Mouse (Mus musculus) heart, adult 18-20 months (tissue): ENCODE measurements around the gene Fmn2. TPM values are rescaled to one million over a fixed set of nuclear protein-coding genes. Genes with fewer than 3 reads are reported as not detected.

ENCODE experiments used
- DNase-seq, 2 experiments: peaks; one replicate each; pipeline ENCODE4 v3.0.0; 2021 to 2022; ENCODE audit warnings: mixed read lengths in 1 of 2
- total RNA-seq, 2 experiments: library from RNA; stranded (reverse); gene quantifications; 2 replicates each; pipeline ENCODE4 v1.2.3; 2021

Gene Fmn2
- total RNA-seq, 2 experiments from 2014 or later: 0.27 to 0.46 TPM

DNA sequence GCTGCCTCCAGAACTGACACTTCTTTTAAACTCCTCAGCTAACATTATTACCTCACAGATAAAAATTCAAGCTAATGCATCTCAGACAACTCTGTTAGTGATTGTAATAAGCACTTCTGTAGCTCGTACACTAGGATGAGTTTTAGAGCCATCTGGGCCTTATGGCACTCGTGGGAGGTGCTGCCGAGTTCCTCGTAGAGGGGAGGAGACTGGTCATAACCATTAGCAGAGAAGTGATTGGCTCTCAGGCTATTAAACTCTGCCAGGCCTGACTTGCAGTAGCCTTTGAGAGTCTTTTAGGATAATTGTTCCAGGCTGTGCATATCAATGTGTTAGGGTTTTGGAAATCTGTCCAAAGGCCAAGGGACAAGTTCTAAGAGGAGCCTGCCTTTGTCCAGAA lies 55.6 kb downstream of the Fmn2 start:
- DNase-seq: no peak

DNA sequence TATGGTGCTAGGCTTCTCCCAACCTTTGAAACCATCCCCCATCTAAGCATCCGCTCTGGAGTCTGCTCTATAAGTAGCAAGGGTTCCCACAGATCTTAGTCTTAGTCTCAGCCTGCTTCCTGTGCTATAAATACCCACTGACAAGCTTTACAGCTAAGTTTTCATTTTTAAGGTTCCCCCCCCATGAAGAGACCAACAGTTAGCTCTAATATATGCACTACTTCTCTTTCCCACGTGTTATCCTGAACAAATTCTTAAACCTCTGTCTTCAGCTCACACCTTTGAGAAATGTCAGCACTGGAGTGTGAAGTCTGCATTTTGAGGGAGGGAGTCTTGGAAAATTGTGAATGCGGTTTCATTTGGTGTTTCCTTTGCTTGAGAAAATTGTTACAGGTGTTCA lies 56.2 kb downstream of the Fmn2 start:
- no peak for DNase-seq

DNA sequence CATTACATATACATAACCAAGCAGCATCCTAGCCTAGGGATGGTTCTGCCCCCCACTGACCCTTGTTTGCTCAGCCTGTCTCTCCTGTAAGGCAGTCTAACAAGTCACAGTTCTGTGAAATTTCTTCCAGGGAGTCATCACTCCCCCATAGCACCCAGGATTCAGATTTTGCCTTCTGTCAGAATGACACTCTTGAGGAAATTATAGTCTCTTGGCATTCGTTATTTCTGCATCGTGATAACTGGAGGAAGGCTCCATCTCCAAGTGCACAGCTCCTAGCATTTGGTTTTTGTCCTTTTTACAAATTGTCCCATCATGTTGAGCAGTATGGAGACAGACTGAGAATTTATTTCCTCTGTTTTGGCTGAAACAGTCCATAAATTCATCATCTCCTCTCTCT lies 56.9 kb downstream of the Fmn2 start:
- no peak for DNase-seq

DNA sequence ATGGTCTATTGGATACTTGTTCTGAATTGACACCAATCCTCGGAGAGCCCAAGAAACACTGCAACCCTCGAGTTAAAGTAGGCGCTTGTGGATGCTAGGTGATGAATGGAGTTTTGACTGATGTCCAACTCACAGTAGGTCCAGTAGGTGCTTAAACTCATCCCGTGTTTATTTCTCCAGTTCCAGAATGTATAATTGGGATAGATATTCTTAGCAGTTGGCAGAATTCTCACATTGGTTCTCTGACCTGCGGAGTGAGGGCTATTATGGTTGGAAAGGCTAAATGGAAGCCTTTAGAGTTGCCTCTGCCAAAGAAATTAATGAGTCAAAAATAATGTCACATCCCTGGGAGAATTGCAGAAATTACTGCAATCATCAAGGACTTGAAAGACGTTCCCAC lies 62.9 kb downstream of the Fmn2 start:
- no peak for DNase-seq

DNA sequence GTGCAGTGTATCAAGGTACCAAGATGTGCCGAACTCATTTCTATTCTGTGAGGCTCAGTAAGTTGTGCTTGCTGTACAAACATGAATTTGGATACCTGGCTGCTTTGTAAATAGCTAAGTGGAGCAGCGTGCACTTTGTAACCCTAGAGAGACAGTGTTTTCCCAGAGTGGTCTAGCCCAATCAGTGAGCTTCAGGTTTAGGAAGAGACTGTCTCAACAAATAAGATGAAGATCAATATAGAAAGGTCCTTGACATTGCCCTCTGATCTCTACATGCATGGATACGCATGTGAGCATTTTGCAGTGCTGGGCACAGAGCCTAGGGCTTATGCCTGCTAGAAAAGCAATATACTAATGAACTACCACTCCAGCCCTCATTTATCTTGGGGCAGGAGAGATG lies 67.0 kb downstream of the Fmn2 start:
- DNase-seq: no peak

DNA sequence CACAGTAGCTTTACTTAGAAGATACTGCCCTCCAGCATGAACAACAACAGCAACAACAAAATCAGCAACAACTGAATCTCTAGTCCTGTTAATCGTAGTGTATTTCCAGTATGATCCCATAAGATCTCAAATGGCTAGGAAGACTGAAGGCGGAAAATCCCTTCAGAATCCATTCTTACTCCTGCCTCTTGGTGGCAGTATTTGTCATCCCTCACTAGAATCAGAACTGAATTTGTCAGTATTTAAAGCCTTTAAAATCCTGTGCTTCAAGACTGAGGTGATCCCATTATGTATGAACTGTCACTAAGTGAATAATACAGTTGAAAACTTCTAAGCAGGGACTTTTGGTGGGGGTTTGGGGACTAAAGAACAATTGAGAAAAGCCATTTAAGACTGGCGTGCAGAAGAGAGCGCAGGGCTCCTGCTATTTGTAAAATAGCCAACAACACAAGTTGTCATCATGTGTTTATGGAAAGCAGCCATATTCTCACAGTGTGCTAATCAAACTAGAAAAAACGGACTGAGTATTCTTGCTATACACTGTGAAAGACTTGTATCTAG lies 90.9 kb downstream of the Fmn2 start:
- peak in 1 of 2 experiments; percentile 6 for DNase-seq

DNA sequence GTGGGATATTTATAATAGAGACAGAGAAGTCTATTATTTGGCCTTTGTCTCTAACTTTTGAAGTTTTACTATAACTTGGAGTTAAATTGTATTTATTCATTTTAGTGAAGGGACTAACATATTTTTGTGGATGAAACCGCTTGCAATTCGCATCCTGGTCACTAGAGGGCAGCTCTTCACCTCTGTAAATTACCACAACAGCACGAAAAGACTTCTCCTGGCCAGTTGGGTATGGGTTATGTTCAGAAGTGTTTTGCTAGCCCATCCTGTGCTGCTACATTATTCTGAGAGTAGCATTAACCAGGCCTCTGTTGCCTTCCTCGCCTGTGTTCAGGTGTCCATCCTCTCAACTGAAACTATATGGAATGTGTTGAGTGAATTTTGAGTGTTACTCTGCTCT lies 93.4 kb downstream of the Fmn2 start:
- peak in 1 of 2 experiments; percentile 70 for DNase-seq

DNA sequence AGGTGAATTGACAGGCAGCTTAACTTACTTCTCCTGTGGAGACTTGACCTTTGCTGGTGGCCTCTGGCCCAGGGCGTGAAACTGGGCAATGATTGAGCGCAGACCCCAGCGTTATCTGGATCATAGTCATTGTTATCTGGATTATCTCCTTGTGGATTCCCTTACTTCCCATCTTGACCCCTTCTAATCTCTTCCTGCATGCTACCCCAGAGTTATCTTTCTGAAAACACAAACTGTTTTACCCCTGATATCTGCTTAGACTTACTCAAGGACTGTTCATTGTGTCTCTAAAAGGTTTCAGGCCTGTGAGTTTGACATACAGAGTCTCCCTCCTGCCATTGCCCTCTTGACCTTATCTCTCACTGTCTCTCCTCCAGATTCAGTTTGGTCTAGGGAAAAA lies 95.9 kb downstream of the Fmn2 start:
- DNase-seq: no peak

DNA sequence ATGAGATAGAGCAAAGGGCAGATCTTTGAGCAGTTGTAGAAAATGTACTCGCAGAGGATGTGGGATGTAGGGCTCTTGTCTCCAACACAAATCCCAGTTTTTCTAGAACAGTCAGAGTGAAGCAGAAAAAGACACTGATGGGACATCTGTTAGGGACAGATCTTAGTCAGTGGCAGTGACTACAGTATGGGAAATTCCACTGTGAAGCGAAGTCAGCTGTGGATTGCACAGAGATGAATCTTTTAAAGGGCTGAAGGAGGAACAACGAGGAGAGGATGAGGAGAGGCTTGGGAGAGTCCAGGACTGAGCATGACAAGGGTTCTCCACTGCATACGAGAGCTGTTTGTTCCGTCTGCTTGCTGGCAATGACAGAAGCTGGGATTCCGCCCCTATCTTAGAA lies 96.6 kb downstream of the Fmn2 start:
- no peak for DNase-seq

DNA sequence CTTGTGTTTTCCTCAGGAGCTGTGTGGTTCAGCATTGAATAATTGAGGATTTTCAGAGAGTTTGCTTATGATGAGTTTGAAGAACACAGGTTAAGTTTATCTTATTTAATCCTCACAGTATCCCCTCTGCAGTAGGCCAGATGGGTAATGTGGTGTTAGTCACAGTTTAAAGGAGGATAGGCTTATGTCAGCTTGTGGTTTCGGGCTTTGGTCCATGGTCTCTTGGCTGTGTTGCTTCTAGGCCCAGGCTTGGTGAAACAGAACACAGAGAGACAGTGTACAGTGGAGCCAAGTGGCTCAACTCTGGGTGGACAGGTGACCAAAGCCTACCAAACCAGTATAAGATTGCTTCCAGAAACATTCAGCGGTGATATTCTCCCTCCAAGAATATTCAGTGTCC lies 98.4 kb downstream of the Fmn2 start:
- no peak for DNase-seq

DNA sequence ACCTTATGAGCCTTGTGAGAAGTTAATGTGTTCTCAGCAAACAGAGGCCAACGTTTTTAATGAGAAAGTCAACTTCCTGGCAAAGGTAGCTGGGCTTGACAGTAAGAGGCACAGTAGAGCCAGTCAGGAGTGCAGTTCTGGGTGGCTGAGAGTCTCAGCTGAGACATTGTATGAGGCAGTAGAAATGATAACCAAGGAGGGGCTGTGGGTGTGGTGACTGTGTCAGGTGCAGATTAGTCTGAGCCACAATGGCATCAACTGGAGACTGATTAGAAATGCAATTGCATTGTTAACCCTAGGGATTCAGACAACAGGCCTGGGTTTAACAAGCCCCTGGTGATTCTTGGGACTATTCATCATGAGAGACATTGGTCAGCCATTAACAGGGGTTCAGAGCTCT lies 99.0 kb downstream of the Fmn2 start:
- DNase-seq: no peak

DNA sequence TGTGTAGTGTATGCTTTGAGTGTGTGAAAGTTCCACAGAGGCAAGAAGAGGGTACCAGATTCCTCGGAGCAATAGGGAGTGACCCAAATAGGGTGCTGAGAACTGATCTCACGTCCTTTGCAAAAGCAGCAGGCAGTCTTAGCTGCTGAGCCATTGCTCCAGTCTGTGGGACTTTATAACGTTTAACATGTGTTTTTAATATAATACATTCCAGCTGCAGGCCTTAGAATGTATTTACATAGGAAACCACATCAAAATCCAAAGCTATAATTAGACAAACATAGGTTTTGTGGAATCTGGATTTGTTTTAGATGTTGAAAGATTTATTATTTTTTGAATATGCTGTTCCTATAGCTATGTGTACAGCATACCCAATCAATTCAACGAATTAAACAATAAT lies 115.7 kb downstream of the Fmn2 start:
- no peak for DNase-seq

DNA sequence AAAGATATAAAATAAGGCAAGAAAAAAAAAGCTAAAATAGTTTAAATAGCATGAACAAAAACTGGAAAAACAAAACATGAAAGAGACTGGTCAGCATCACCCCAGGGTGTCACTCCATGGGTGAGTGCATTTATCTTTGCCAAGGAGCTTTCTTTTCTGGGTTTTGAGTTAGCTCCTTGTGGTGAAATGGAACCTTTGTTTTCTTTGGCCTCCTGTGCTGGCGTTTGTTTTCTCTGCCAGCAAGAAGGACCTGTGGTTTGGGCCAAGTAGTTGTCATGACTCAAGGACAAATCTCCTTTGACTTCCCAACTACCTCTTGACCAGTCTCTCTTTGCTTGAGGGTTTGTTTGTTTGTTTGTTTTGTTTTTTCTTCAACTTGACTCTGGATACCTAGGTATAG lies 119.9 kb downstream of the Fmn2 start:
- DNase-seq: no peak

DNA sequence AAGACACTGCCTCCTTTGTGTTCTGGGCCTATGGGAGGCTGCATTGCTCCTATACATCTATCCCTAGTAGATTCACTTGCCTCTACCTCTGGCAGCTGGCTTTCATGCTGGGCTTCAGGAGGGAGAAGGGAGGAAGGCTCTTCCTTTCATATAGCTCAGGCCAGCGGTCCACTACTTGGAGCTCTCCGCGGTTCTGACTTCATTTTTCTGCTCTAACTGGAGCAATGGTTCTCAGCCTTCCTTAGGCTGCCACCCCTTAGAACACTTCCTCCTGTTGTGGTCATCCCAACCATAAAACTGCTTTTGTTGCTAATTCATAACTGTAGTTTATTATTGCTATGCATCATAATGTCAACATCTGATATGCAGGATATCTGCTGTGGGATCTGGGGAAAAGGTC lies 121.4 kb downstream of the Fmn2 start:
- no peak for DNase-seq

DNA sequence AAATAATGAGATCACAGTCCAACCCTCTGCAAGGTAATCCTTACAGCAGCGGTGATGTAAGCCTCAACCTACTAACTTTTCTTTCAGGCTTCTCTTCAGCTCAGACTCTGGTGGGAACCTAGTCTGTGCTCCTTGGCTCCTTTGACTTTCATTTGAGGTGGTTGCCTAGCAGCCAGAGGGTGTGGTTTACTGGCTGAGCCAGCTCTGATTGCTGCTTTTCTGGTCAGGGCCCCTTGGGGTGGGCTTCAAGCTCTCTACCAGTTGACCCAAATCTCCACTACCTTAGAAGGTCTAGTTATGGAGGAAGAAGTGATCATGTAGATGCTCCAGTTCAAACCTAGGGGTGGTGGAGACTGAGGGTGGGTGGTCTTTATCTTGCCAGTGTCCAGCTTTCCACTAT lies 128.4 kb downstream of the Fmn2 start:
- no peak for DNase-seq

DNA sequence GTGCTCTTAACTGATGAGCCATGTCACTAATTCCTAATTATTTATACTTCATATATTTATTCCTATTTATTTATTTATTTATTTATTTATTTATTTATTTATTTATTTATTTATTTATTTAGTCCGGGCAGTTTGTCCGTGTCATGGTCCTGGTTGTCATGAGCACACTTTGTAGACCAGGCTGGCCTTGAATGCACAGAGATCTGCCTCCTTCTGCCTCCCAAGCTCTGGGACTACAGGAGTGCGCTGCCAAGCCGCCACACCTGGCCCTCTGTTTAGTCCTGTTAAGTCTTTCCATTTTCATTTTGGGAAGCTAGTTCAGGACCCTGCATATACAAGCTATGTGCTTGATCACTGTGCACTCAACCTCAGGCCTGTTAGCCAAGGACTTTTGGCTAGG lies 134.7 kb downstream of the Fmn2 start:
- DNase-seq: no peak

DNA sequence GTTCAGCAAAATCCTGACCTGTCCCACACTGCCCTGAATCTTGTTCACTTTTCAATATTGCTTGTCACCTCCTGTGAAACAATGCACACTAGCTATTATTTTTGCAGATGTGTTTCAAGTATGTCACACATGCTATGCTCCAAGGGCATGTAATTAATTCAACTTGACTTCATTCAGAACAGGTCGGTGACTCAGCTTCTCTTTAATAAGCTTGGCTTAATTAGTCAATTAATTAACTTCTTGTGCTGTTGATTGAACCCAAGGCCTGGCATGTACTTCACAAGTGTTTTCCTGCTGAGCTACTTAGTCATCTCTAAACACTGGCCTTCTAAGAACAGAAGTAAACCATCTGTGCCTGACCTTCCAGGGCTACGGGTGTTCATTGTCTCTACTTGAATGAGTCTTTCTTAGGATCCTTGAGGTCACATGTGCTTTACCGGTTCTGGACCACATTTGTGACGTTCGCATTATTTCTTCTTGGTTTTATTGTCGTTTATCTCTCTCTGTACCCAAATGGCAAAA lies 136.0 kb downstream of the Fmn2 start:
- DNase-seq: no peak

DNA sequence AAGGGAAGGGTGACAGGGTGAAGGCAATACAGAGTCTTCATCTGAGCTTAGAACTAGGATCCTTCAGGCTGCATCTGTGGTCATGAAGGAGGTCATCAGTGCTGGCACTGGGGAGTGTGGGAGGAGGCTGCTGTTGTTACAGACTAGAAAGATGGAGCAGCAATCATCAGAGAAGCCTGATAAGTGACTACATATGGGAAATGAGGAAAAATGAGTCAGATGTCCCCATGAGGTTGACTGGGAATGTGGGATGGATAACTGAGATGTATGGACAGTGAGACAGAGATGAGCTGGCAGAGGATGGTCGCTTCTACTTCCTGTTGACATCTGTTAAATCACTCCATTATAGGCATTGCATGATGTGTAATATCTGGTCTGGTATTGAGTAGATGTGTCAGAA lies 139.3 kb downstream of the Fmn2 start:
- no peak for DNase-seq

DNA sequence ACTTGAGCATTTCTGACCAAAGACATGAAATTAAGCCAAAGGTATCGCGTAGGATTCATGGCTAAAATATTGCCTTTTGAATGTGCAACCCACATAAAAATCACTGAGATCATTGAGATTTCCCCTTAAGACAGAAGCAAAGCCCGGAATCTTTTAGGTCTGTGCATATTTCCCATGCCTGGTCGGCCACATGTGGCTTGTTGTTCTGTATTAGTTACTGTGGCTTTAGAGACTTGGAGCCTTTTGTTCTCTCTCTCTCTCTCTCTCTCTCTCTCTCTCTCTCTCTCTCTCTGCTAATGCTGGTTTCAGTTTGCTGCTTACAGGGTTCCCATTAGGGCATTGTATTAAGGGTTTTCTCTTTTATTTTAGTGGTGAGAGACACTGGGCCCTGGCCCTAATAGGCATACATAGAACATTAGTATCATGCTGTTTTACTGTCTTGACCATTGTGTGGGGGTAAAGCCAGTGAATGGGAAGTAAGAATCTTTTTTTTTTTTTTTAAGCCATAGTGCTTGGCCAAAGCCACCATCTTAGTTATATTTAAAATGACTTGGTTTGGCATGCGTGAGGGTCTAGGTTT lies 141.9 kb downstream of the Fmn2 start:
- no peak for DNase-seq

DNA sequence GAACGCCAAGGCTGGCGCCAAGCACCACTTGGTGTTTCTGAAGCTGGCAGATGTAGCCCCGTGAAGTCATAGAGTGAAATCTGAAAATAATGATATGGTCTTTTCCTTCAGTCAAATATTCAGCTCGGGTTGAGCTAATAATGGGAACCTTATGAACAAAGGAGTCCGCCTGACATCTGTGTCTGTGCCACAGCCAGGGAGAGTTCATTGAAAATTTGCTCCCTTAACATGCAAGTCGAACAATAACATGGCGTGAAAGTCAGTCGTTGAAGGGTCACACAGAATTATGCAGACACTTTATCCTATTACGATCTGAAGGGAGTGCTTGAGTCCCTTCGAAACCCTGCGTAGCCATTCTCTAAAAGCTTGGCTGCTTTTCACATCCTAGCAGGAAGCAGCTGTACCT lies 147.8 kb downstream of the Fmn2 start:
- DNase-seq: no peak

DNA sequence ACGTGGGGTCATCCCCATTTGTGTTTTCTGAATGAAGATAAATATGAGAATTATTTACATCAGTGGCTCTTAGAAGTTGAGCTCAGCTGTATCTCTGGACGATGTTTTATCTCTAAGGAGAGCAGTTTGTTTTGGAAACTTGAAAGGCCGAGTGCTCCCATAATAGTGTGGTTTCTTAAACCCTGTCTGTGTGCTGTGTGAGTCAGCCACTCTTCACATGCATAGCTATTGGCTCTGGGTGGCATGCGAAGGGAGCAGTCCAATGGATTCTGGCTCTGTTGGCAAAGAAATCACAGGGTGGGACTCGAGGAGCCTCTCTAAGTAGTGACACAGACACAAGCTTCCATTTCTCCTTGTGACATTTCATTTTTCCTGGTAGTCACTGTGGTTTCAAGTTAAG lies 152.9 kb downstream of the Fmn2 start:
- no peak for DNase-seq

DNA sequence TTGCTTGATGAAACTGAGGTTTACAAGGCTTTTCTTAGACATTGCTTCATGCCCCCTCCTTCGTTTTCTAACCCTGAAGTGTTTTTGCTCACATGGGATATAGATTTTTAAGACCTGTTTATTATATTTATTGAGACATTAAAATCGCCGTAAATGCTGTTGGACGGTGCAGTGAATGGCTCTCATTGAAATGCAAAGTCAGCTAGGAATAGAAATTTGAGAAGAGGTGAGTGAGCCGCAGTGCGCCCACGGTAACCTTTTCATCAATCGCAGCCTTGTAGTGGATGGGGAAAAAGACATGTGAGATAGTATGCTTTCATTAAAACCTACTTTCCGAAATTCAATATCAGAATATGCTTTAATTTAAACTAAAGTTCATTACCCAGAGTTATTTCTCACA lies 153.7 kb downstream of the Fmn2 start:
- no peak for DNase-seq

DNA sequence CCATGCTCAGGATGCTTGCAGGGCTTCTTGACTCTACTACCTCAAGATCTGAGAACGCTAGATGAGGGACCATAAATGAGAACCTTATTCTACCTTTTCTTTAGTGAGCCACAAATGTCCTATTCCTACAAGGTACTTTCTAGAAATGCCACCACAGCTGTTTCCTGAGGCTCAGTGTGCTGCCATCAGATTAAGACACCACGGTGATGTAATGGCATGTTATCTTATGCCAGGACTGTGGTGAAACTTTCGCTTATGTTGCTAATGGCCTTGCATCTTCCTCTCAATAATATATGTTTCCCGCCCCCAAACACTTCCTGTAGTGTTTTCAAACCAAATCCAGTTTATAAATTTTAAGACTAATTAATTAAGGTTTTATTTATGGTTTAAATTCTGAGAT lies 154.9 kb downstream of the Fmn2 start:
- DNase-seq: no peak

DNA sequence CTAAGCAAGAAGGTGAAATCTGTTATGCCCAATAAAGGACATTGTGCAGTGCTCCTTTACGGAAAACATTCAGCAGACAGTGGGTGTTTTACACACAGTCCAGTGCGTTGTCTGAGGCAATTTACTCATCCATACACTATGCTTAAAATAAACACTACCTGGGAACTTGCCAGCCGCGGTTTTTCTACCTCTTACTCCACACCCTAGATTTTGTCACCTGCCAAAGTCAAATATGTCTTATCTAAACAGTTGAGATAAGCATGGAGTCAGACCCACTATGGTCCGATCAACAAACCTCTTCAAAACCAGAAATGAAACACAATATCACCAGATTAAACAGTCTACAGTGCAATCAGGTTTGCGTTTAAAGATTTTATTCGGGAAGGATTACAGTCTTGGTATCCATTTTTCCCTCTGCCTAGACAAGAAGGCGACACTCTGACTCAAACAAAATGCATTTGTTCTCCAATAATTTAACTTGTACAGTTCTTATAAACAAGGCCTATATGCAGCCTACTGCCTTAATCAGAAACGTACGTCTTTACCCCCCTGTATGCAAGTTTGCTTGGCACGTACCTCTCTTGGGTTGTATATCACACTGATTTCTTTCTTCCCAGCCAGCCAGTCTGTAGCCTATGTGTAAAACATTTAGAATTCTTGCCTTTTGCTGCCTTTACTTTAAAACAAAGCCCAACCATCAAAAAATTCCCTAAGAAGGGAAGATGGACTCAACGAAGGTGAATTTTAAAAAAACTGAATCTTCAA lies 158.0 kb downstream of the Fmn2 start:
- no peak for DNase-seq
